Mouse (Mus musculus) urinary bladder, postnatal 36 days (tissue): ENCODE results near the gene Tex22.

Experiments used
- DNase-seq, 2 experiments: peaks; one replicate each; pipeline ENCODE4 v3.0.0; 2022; ENCODE audit warnings: low spot score in 2 of 2, mixed read lengths in 1 of 2

The Tex22 gene

GRCm38 (mm10) chr12:113074329-113075062 is at the start of gene Tex22:
Gene Tex22 (plus strand): TSS chr12:113074502.
- DNase-seq: peak; percentile 83 to 87

- DNase-seq: no peak
These were observed 47.7 kb upstream of the Tex22 start for GRCm38 (mm10) chr12:113026557-113026956.

GRCm38 (mm10) chr12:113027495-113027894 is 46.8 kb upstream of the Tex22 start:
- DNase-seq: no peak

GRCm38 (mm10) chr12:113028067-113028466 is 46.2 kb upstream of the Tex22 start:
- DNase-seq: no peak

GRCm38 (mm10) chr12:113028898-113029297 is 45.4 kb upstream of the Tex22 start:
- no peak for DNase-seq

GRCm38 (mm10) chr12:113030046-113030445 is 44.3 kb upstream of the Tex22 start:
- DNase-seq: no peak

GRCm38 (mm10) chr12:113030993-113031392 is 43.3 kb upstream of the Tex22 start:
- DNase-seq: no peak

- DNase-seq: no peak
These were observed 42.9 kb upstream of the Tex22 start for GRCm38 (mm10) chr12:113031441-113031840.

- DNase-seq: no peak
These were observed 41.7 kb upstream of the Tex22 start for GRCm38 (mm10) chr12:113032296-113033250.

- no peak for DNase-seq
These were observed 39.2 kb upstream of the Tex22 start for GRCm38 (mm10) chr12:113035093-113035492.

- no peak for DNase-seq
These were observed 37.3 kb upstream of the Tex22 start for GRCm38 (mm10) chr12:113036996-113037395.

- no peak for DNase-seq
These were observed 35.9 kb upstream of the Tex22 start for GRCm38 (mm10) chr12:113038414-113038813.

GRCm38 (mm10) chr12:113041481-113042439 is 32.5 kb upstream of the Tex22 start:
- DNase-seq: no peak

- DNase-seq: no peak
These were observed 31.8 kb upstream of the Tex22 start for GRCm38 (mm10) chr12:113042543-113042942.

- peak; percentile 36 to 50 for DNase-seq
These were observed 29.2 kb upstream of the Tex22 start for GRCm38 (mm10) chr12:113044916-113045677.

- no peak for DNase-seq
These were observed 27.4 kb upstream of the Tex22 start for GRCm38 (mm10) chr12:113046861-113047260.

GRCm38 (mm10) chr12:113048103-113048502 is 26.2 kb upstream of the Tex22 start:
- no peak for DNase-seq

GRCm38 (mm10) chr12:113049836-113050235 is 24.5 kb upstream of the Tex22 start:
- DNase-seq: no peak

GRCm38 (mm10) chr12:113050671-113051070 is 23.6 kb upstream of the Tex22 start:
- DNase-seq: no peak

GRCm38 (mm10) chr12:113051628-113052403 is 22.5 kb upstream of the Tex22 start:
- no peak for DNase-seq
